Mouse (Mus musculus): ENCODE results near the gene Etv5.

The Etv5 gene

DNA sequence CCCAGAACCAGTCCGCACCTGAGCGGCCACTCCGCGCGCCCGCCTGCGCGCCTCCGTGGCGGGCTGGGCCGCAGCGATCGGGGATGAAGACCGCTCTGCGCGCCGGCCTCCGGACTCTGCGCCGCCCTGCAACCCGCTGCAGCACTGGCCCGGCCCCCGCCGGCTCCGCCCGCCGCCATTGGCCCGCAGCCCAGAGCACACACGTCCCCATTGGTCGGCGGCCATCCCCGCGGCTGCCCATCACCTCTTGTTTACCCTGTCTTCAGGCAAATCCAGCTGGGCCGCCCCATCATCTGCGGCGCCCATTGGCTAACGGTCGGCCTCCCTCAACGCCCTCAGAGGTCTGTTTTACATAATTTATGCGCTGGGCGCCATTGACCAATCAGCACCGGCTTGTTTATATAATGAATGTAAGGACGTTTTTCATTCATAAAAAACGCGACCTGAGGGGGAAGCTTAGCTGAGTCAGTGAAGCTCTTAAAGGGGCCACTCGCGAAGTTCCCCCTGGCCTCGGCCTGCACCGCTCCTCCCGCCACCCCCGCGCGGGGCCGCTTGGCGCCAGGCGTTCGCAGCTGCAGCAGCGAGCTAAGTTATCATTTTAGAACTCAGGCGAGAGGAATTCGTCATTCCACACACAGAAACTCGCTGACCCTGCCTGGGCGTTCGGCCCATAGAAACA is at the start of gene Etv5:
Gene Etv5, minus strand, starts transcription at position 221 of the 679 bp plus-strand sequence.
- DNase-seq (ENCODE audit: extremely low spot score) = peak; percentile 96

DNA sequence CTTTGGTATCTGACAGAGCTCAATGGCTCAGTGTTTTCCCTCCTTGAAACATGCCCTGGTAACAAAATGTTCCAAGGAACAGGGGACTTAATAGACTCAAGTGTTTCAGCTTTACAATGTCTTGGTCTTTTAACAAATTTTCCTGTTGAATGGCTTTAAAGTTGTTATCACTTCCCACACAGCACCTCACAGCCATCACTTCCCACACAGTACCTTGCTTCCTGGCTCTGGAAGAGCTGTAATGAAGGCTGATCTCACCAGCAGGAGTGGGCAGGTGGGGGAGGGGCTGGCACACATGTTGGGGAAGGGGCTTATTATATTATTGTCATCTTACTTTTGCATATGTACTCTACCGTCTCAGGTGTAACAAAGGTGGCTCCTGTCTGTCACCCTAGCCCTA is 44.4 kb upstream of the Etv5 start:
- no peak for DNase-seq (ENCODE audit: extremely low spot score)

DNA sequence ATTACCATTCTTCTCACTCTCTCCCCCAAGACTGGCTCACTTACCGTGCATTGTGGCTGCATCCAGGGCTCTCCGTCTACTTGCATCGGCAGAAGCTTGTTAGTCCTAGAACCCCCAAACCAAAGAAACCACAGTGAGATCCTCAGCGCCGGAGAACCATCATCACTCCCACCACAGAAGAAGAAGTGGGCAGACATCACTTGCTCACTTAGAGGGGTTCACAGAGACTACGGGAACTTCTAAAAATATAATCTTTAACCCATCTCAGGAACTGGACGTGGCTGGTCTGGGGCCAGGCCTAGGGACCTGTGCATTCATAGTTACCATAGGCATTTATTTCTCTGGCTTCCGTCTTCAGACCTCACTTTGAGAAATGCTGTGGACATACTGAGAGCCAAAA is 39.8 kb upstream of the Etv5 start:
- no peak for DNase-seq (ENCODE audit: extremely low spot score)

DNA sequence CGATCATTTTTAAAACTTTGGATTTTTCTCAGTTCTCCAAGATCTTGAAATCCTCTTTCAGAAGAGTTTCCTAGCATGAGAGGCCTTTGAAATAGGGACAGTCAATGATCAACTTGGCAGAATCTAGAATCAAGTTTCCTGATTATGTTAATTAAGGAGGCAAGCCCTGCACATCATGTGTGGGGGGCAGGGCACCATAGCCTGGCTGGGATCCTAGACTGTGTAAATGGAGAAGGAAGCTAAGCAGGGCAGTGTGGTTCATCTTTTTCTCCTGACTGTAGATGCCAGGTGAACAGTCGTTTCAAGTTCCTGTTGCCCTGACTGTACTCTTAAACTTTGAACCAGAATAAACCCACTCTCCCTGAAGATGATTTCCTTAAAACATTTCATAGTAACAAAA is 32.2 kb upstream of the Etv5 start:
- DNase-seq (ENCODE audit: extremely low spot score) = no peak

- DNase-seq (ENCODE audit: extremely low spot score) = no peak
Measured at GRCm38 (mm10) chr16:22469385-22469784, 29.9 kb upstream of the Etv5 start.

GRCm38 (mm10) chr16:22467111-22467510 is 27.6 kb upstream of the Etv5 start:
- DNase-seq (ENCODE audit: extremely low spot score) = no peak

GRCm38 (mm10) chr16:22466381-22466780 is 26.9 kb upstream of the Etv5 start:
- no peak for DNase-seq (ENCODE audit: extremely low spot score)

DNA sequence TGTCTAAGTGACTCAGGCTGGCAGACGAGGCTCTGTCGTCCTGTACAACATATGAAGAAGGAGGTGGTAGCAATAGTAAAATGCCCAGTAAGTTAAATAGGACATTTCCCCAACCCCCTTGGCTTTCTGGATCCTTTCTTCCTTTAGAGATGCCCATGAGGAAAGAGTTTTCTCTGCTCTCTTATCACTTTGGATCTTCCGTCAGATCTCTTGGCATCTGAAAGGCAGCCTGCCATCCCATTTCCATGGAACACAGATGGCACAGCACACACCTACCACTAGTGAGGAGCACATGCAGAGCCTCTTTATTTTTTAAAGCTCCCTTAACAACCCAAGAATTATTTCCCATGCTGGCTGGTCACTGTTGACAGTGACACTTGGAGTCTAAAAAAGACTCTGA is 22.7 kb upstream of the Etv5 start:
- no peak for DNase-seq (ENCODE audit: extremely low spot score)

- no peak for DNase-seq (ENCODE audit: extremely low spot score)
Measured at GRCm38 (mm10) chr16:22461728-22462127, 22.2 kb upstream of the Etv5 start.

DNA sequence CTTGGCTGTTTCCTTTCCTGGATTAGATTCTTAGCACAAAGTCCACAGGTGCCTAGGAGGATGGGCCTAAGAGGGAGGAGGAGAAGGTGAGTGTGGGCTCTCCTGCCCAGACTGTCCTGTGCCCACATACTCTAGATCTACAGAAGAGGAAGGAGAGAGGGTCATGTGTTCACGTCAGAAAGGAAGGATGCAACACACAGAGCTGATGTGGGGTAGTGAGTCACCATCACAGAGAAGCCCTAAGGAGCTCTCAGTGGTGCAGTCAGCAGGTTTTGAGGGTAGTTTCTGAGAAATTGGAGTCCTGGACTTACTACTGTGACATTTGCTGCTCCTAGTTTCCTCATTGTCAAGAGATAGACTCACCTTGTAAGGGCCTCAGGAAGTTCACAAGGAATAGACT is 21.4 kb upstream of the Etv5 start:
- no peak for DNase-seq (ENCODE audit: extremely low spot score)

DNA sequence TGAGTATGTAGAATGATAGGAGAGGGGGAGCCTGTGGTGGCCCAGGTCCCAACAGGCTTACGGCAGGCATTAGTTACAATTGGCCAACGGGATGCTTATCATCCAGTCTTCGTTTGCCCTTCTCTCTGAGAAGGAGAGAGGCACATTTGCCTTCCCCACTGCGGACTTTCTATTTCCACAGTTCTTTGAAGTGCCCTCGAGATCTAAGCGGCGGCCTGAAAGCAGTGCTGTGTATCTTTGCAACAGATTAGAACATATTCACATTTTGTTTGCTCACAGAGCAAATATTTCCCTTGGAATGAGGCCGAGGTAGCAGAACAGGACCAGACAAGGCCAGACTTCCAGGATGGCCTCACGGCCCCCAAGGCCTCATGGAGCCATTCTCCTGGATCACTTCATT is 12.6 kb upstream of the Etv5 start:
- DNase-seq (ENCODE audit: extremely low spot score) = no peak

GRCm38 (mm10) chr16:22448093-22448492 is 8.6 kb upstream of the Etv5 start:
- no peak for DNase-seq (ENCODE audit: extremely low spot score)

GRCm38 (mm10) chr16:22444786-22445185 is 5.3 kb upstream of the Etv5 start:
- DNase-seq (ENCODE audit: extremely low spot score) = no peak

DNA sequence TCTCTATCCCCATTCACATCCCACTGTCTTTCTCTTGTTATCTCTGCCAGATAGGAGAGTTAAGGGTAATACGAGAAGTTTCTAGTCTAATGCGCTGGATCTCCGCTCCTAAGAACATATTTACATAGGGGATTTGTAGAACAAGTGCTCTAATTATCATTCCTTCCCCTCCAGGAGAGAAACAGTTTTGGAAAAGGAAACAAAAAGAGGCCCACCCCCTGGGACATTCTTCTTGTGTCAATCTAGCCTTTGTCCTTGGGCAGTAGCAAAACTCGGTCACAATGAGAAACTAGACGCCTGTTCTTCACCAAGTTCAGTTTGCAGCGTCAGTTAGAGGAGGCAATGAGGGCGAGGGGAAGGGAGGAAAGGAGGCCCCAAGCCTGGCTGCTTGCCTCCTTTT is 2.7 kb upstream of the Etv5 start:
- DNase-seq (ENCODE audit: extremely low spot score) = no peak

GRCm38 (mm10) chr16:22441317-22441716 is 1.8 kb upstream of the Etv5 start:
- no peak for DNase-seq (ENCODE audit: extremely low spot score)

GRCm38 (mm10) chr16:22440269-22440668 is 750 bp upstream of the Etv5 start:
- peak; percentile 70 for DNase-seq (ENCODE audit: extremely low spot score)

- peak; percentile 92 for DNase-seq (ENCODE audit: extremely low spot score)
Measured at GRCm38 (mm10) chr16:22438441-22439373, 812 bp downstream of the Etv5 start.

- no peak for DNase-seq (ENCODE audit: extremely low spot score)
Measured at GRCm38 (mm10) chr16:22436106-22436505, 3.4 kb downstream of the Etv5 start.

- no peak for DNase-seq (ENCODE audit: extremely low spot score)
Measured at GRCm38 (mm10) chr16:22434530-22434929, 5.0 kb downstream of the Etv5 start.

DNA sequence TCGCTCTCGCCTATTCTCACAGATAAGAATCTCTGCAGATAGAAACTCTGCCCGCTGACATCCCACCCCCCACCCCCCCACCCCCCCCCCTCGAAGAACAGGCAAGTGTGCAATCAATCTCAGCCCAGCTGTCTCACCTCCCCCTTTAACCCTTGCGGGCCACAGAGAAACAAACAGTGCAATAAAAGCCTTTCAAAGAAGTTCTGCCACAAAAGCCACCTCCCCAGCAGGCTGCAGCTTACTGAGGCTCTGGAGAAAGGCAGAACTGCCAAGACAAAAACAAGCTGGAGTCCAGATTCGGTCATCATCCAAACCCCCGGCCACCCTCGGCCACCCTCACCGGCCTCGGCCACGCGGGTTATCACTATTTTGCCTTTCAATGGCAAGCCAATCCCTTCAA is 5.6 kb downstream of the Etv5 start:
- peak; percentile 54 for DNase-seq (ENCODE audit: extremely low spot score)

DNA sequence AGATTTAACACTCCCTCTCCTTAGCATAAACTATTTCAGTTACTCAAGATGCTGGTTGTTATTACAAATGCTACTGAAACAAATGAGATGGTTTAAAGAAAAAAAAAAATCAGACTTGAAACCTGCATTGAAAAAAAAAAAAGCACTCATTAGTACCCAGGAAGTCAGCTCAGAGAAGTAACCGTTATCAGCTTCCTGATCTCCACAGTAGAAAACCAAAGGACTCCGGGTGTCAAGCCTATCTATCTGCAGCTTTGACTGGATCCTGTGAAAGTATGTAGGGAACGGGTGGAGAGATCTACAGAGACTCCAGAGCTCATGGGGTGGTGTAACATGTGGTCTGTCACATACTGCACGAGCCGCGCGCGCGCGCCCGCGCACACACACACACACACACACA is 7.7 kb downstream of the Etv5 start:
- DNase-seq (ENCODE audit: extremely low spot score) = no peak

GRCm38 (mm10) chr16:22431335-22431734 is 8.2 kb downstream of the Etv5 start:
- DNase-seq (ENCODE audit: extremely low spot score) = no peak
